Mouse (Mus musculus): ENCODE data around the gene Gm10318. TPM values are rescaled to one million over a fixed set of nuclear protein-coding genes. Genes with fewer than 3 reads are reported as not detected.

The Gm10318 gene
- polyA plus RNA-seq (2012; rRNA removed) = not detected in 2 replicates

GRCm38 (mm10) chr10:77852559-77852958 is at the start of gene Gm10318:
Gm10318 (plus strand) TSS chr10:77852859.
- 60% methylated on average over 9 of the region's 9 CpGs for WGBS
- DNase-seq (ENCODE audit: low read depth, low spot score) = no peak

GRCm38 (mm10) chr10:77804095-77804494 is 48.6 kb upstream of the Gm10318 start:
- WGBS = 28% methylated on average over 3 of the region's 3 CpGs
- DNase-seq (ENCODE audit: low read depth, low spot score) = no peak

- 55% methylated on average over 5 of the region's 5 CpGs for WGBS
- DNase-seq (ENCODE audit: low read depth, low spot score) = no peak
Observed at GRCm38 (mm10) chr10:77811743-77812142, 40.9 kb upstream of the Gm10318 start, which contains the start of gene Gm9507. Gm9507 (minus strand) TSS chr10:77811843.

- no peak for DNase-seq (ENCODE audit: low read depth, low spot score)
- WGBS = 36% methylated on average over 4 of the region's 4 CpGs
Observed at GRCm38 (mm10) chr10:77814382-77814781, 38.3 kb upstream of the Gm10318 start, which contains the start of gene Gm2696. Gm2696 (plus strand) TSS chr10:77814682.

- 30% methylated on average over 5 of the region's 5 CpGs for WGBS
- DNase-seq (ENCODE audit: low read depth, low spot score) = no peak
Observed at GRCm38 (mm10) chr10:77815514-77815913, 37.1 kb upstream of the Gm10318 start.

GRCm38 (mm10) chr10:77818523-77818922 is 34.1 kb upstream of the Gm10318 start:
- WGBS = 96% methylated on average over 4 of the region's 4 CpGs
- DNase-seq (ENCODE audit: low read depth, low spot score) = no peak

GRCm38 (mm10) chr10:77819203-77819602 is 33.5 kb upstream of the Gm10318 start:
- no peak for DNase-seq (ENCODE audit: low read depth, low spot score)
- WGBS = 42% methylated on average over 4 of the region's 4 CpGs

GRCm38 (mm10) chr10:77826951-77827350 is 25.7 kb upstream of the Gm10318 start, which contains the start of gene Krtap10-4:
Krtap10-4 (minus strand) TSS chr10:77827095.
- DNase-seq (ENCODE audit: low read depth, low spot score) = no peak
- WGBS = 37% methylated on average over 6 of the region's 6 CpGs

- DNase-seq (ENCODE audit: low read depth, low spot score) = no peak
- 67% methylated on average over 9 of the region's 9 CpGs for WGBS
Observed at GRCm38 (mm10) chr10:77835647-77836046, 17.0 kb upstream of the Gm10318 start, which contains the start of gene Krtap10-10. Krtap10-10 (plus strand) TSS chr10:77835947.

- DNase-seq (ENCODE audit: low read depth, low spot score) = no peak
- 57% methylated on average over 6 of the region's 6 CpGs for WGBS
Observed at GRCm38 (mm10) chr10:77839006-77839405, 13.7 kb upstream of the Gm10318 start.

- WGBS = 77% methylated on average over 3 of the region's 3 CpGs
- DNase-seq (ENCODE audit: low read depth, low spot score) = no peak
Observed at GRCm38 (mm10) chr10:77846503-77846902, 6.2 kb upstream of the Gm10318 start, which contains the start of gene Gm36176. Gm36176 (plus strand) TSS chr10:77846803.

- 24% methylated on average over 2 of the region's 2 CpGs for WGBS
- no peak for DNase-seq (ENCODE audit: low read depth, low spot score)
Observed at GRCm38 (mm10) chr10:77846961-77847360, 5.7 kb upstream of the Gm10318 start.

- 41% methylated on average over 2 of the region's 2 CpGs for WGBS
- DNase-seq (ENCODE audit: low read depth, low spot score) = no peak
Observed at GRCm38 (mm10) chr10:77847538-77847937, 5.1 kb upstream of the Gm10318 start.

GRCm38 (mm10) chr10:77861675-77862074 is 9.0 kb downstream of the Gm10318 start, which contains the start of gene Gm3285:
Gm3285 (plus strand) TSS chr10:77861975.
- no peak for DNase-seq (ENCODE audit: low read depth, low spot score)
- WGBS = 44% methylated on average over 7 of the region's 7 CpGs

GRCm38 (mm10) chr10:77864067-77864761 is 11.6 kb downstream of the Gm10318 start:
- peak; percentile 21 for DNase-seq (ENCODE audit: low read depth, low spot score)
- 27% methylated on average over 14 of the region's 14 CpGs for WGBS

GRCm38 (mm10) chr10:77864762-77865143 is 12.1 kb downstream of the Gm10318 start:
- 34% methylated on average over 11 of the region's 11 CpGs for WGBS
- no peak for DNase-seq (ENCODE audit: low read depth, low spot score)

GRCm38 (mm10) chr10:77867546-77867945 is 14.9 kb downstream of the Gm10318 start:
- no peak for DNase-seq (ENCODE audit: low read depth, low spot score)
- WGBS = 26% methylated on average over 1 of the region's 1 CpGs

GRCm38 (mm10) chr10:77869651-77870050 is 17.0 kb downstream of the Gm10318 start:
- 86% methylated on average over 7 of the region's 7 CpGs for WGBS
- no peak for DNase-seq (ENCODE audit: low read depth, low spot score)

- DNase-seq (ENCODE audit: low read depth, low spot score) = no peak
- WGBS = 65% methylated on average over 6 of the region's 6 CpGs
Observed at GRCm38 (mm10) chr10:77878985-77879384, 26.3 kb downstream of the Gm10318 start.

GRCm38 (mm10) chr10:77880305-77880704 is 27.6 kb downstream of the Gm10318 start:
- no peak for DNase-seq (ENCODE audit: low read depth, low spot score)

GRCm38 (mm10) chr10:77882553-77882952 is 29.9 kb downstream of the Gm10318 start:
- WGBS = 85% methylated on average over 5 of the region's 5 CpGs
- no peak for DNase-seq (ENCODE audit: low read depth, low spot score)

More at GRCm38 (mm10) chr10:77880305-77880704, 27.6 kb downstream of the Gm10318 start:
- WGBS = 37% methylated on average over 3 of the region's 3 CpGs

Measured in large intestine, adult 2 months (tissue).